Mouse (Mus musculus) heart, embryonic 16.5 days (tissue): Measurements from ENCODE around the gene Doc2a. TPM values are rescaled to one million over a fixed set of nuclear protein-coding genes. Genes with fewer than 3 reads are reported as not detected.
A peak's percentile ranks its signal among the peaks of the same experiment; 100 is the strongest.

Source experiments
- ATAC-seq: fragments of 200-750 bp; cut with Nextera tagmentation; replicated peaks from 2 replicates; pipeline ENCODE4 v1.8.0; 2017; ENCODE audit warnings: moderate number of reproducible peaks; ENCODE audit not compliant: insufficient read depth, low FRiP score; ENCODE audit errors: extremely low read depth
- H3K27ac ChIP-seq: fragments of 300-500 bp; sonication (generic); 2 replicates; pipeline ENCODE4 v1.5.1; 2014; ENCODE audit warnings: mild to moderate bottlenecking, low read length, control low read depth, moderate library complexity
- H3K27me3 ChIP-seq: fragments of 300-500 bp; sonication (generic); 2 replicates; pipeline ENCODE4 v1.6.1; 2014; ENCODE audit warnings: low read length, mixed read lengths; ENCODE audit not compliant: control insufficient read depth, insufficient read depth
- H3K36me3 ChIP-seq: fragments of 300-500 bp; sonication (generic); 2 replicates; pipeline ENCODE4 v1.6.1; 2014; ENCODE audit not compliant: control insufficient read depth, insufficient read depth
- H3K4me1 ChIP-seq: fragments of 300-500 bp; sonication (generic); 2 replicates; pipeline ENCODE4 v1.6.1; 2014; ENCODE audit warnings: low read length, mixed read lengths; ENCODE audit not compliant: control insufficient read depth, insufficient read depth
- H3K4me2 ChIP-seq: fragments of 300-500 bp; sonication (generic); 2 replicates; pipeline ENCODE4 v1.6.1; 2014; ENCODE audit warnings: low read depth, mild to moderate bottlenecking, control low read depth, low read length
- H3K4me3 ChIP-seq: fragments of 300-500 bp; sonication (generic); 2 replicates; pipeline ENCODE4 v1.5.1; 2014; ENCODE audit warnings: mild to moderate bottlenecking, control low read depth, low read length
- H3K9ac ChIP-seq: fragments of 300-500 bp; sonication (generic); 2 replicates; pipeline ENCODE4 v1.6.1; 2014; ENCODE audit warnings: low read length, control low read depth
- H3K9me3 ChIP-seq: fragments of 300-500 bp; sonication (generic); replicated peaks from 2 replicates; pipeline ENCODE4 v1.6.1; 2016; ENCODE audit warnings: low read length; ENCODE audit not compliant: control insufficient read depth
- WGBS: fragments of 180-500 bp; shearing (Covaris S2); extraction: QIAGEN DNeasy Blood & Tissue Kit; methylation state at CpG from one replicate; pipeline ENCODE4 v1.1.7; 2014; 5-methylcytosine and 5-hydroxymethylcytosine counted together
- polyA plus RNA-seq: library from polyadenylated mRNA; unstranded; fragments of >200 nt; fragmentation: Nextera tagmentation; extraction: Ambion mirVana; gene quantifications from 2 replicates; pipeline ENCODE4 v1.2.1, GENCODE M21; 2015

Gene Doc2a
- polyA plus RNA-seq, 1 experiment from 2014 or later = not detected

DNA sequence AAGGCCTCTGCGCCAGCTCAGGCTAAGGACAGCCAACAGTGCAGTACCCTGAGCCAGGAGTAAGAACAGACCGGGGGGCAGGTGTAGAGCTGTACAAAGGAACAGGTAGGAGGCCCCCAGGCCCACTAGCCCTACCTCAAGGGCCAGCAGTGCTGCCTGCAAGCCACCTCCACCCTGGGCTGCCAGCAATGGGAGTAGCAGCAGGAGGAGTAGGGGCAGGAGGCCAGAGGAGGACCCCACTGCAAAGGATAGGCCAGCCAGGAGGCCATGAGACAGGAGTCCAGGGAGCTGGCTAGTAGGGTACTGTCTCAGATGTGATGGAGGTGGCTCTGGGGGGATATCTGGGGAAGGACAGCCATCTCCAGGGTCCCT is 23.3 kb downstream of the Doc2a start:
- ATAC-seq = no peak
- no peaks in the 10 kb centered on the region for H3K4me1 ChIP-seq
- H3K9ac ChIP-seq = no peak overlapping the region
- no peak overlapping the region for H3K4me3 ChIP-seq
- peaks cover 89% of the 10 kb centered on the region for H3K36me3 ChIP-seq
- 94% methylated on average over 2 of the region's 2 CpGs for WGBS
- H3K9me3 ChIP-seq = no peaks in the 10 kb centered on the region
- H3K4me2 ChIP-seq = no peak overlapping the region
- H3K27ac ChIP-seq = no peak overlapping the region
- no peaks in the 10 kb centered on the region for H3K27me3 ChIP-seq

DNA sequence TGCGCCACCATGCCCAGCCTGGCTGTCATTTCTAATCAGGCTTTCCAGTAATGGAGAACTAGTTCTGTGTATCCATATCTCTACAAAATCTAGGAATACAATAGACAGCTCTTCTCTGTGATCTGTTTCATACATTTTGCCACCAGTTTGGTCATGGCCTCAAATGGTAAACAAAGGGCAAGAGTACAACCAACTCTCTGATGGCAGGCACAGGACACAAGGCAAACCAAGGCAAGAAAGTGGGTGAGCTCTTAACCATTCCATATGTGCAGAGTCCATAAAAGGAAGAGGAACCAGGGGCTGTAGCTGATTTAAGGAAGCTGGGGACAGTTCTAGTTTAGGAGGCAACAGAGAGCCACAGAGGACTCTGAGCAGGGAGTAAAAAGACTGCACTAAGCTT is 30.0 kb downstream of the Doc2a start:
- no peak for ATAC-seq
- peaks cover 68% of the 10 kb centered on the region for H3K36me3 ChIP-seq
- H3K9me3 ChIP-seq = no peaks in the 10 kb centered on the region
- no peak overlapping the region for H3K9ac ChIP-seq
- H3K4me1 ChIP-seq = peaks cover 11% of the 10 kb centered on the region; the same call in 1 of the 2 replicates
- 100% methylated on average over 1 of the region's 1 CpGs for WGBS
- H3K27ac ChIP-seq = no peak overlapping the region
- H3K4me2 ChIP-seq = no peak overlapping the region
- H3K27me3 ChIP-seq = no peaks in the 10 kb centered on the region
- no peak overlapping the region for H3K4me3 ChIP-seq

DNA sequence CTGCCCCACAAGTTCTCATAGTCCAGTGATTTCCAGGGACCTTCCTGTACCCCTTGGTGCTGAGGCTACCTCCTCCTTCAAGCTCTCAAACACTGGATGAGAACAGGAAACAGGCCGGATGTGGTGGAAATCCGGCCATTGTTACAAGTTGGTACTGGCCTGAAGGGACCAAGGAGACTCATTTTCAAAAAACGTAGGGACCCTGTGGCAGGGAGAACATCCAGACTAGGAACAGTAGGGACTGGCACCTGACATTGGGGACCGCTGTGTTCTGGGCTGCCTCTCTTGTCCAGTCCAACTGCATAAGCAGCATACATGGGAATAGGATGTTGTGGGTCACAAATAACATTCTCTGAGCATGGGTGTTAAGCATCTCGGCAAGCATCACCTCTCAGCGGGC is 33.8 kb downstream of the Doc2a start:
- peaks cover 35% of the 10 kb centered on the region for H3K36me3 ChIP-seq
- H3K4me3 ChIP-seq = no peak overlapping the region
- H3K9me3 ChIP-seq = no peaks in the 10 kb centered on the region
- no peaks in the 10 kb centered on the region for H3K27me3 ChIP-seq
- H3K4me1 ChIP-seq = peaks cover 20% of the 10 kb centered on the region
- WGBS = 68% methylated on average over 6 of the region's 6 CpGs
- H3K4me2 ChIP-seq = peak overlapping the region; percentile 97
- ATAC-seq = no peak
- H3K9ac ChIP-seq = peak overlapping the region; percentile 4; the same call in 1 of the 2 replicates
- H3K27ac ChIP-seq = peak overlapping the region; percentile 76

DNA sequence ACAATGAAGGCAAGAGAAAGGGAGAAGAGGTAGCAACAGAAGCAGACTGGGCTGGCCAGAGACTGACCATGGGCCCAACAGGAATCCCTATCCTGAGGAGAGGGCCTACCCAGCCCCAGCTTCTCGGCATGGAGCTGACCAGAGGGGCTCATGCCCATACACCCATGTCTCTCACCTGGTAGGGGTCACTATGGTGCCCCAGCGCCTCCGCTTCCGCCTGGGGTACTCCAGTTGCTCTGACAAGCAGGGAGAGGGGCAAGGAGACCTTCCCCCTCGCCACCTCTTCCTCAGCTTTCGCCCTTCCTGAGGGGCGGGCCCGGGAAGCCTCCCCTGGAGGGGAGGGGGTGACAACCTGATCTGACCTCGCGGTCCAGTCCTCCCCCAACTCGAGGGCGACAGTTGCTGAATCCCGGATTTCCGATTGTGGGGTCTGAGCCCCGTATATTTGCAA is 36.5 kb downstream of the Doc2a start:
- Histone ChIP-seq H3K27me3 (no peaks in the 10 kb centered on the region), H3K36me3 (peaks cover 16% of the 10 kb centered on the region), H3K27ac (peak overlapping the region; percentile 97), H3K4me2 (peak overlapping the region; percentile 97), H3K4me1 (peaks cover 20% of the 10 kb centered on the region), H3K9me3 (no peaks in the 10 kb centered on the region), H3K4me3 (peak overlapping the region; percentile 91), H3K9ac (peak overlapping the region; percentile 94)
- WGBS = 0% methylated on average over 15 of the region's 15 CpGs
- ATAC-seq = no peak; the same call in 1 of the 2 replicates

DNA sequence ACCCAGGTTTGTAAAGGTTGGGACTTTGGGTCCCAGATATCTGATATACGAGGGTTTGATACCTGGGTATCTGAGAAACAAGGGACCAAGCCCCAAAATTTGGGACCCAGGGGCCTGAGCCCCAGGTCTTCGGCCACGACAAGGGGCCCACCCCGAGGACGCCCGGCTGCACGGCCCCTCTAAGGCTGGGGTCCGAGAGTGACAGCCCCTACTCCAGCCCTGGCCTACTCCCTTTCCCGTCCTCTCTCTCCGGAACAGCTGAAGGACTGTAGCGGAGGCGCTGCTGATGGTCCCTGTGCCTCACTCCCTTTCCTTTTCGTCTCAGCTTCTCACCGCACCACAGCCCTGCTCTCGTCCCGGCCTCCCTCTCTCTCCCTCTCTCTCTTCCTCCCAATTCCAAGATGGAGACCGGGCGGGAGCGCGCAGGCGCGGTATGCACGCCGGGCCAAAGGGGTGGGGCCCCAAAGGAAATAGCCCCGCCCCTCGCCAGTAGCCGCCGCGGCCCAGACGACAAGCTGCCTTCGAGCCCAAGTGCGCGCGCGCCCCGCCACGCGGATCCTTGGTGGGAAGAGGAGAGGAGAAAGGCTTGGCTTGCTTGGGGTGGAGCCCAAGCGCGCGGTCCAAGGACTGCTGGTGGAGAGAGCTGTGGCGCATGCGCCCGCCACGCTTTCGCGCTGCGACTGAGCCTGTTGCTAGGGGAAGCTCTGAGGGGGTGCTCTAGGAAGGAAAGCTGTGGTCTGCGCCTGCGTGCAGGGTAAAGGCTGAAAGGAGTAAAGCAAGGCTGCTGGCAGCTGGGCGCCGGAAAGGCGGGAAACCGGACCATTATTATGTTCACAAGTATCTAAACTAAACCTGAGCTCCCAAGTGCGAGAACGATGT is 37.3 kb downstream of the Doc2a start, which contains the start of gene Taok2:
TSS of gene Taok2 (minus strand) at position 418 of the 879 bp plus-strand sequence.
- peak within 1 kb of the TSS; percentile 91 for H3K4me3 ChIP-seq
- peak; percentile 96 for ATAC-seq
- no peaks in the 10 kb centered on the region for H3K27me3 ChIP-seq
- WGBS = under 1% methylated on average over 56 of the region's 56 CpGs
- H3K36me3 ChIP-seq = peaks cover 8% of the 10 kb centered on the region
- peaks cover 20% of the 10 kb centered on the region for H3K4me1 ChIP-seq
- peak within 1 kb of the TSS; percentile 94 for H3K9ac ChIP-seq
- peak within 1 kb of the TSS; percentile 97 for H3K4me2 ChIP-seq
- H3K27ac ChIP-seq = peak within 1 kb of the TSS; percentile 97
- H3K9me3 ChIP-seq = no peaks in the 10 kb centered on the region

DNA sequence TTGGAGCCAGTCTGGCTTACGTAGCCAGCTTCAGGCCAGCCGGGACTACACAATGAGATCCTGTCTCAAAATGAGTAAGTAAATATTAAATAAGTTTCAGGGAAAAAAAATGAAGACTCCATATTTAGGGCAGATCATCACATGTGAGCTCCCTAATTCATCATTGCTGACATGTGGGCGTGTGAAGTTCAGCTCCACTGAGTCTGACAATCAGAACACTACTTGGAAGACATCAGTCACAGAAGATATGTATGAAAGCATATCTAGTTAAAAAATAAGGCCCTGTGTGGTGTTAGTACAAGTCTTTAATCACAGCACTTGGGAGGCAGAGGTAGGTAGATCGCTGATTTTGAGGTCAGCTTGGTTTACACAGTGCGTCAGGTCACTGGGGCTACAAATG is 40.1 kb downstream of the Doc2a start:
- Histone ChIP-seq H3K9me3 (no peaks in the 10 kb centered on the region), H3K27ac (no peak overlapping the region), H3K27me3 (no peaks in the 10 kb centered on the region), H3K4me2 (no peak overlapping the region), H3K9ac (no peak overlapping the region), H3K4me3 (no peak overlapping the region), H3K36me3 (peaks cover 3% of the 10 kb centered on the region), H3K4me1 (peaks cover 10% of the 10 kb centered on the region)
- WGBS = 80% methylated on average over 5 of the region's 5 CpGs
- ATAC-seq = no peak

DNA sequence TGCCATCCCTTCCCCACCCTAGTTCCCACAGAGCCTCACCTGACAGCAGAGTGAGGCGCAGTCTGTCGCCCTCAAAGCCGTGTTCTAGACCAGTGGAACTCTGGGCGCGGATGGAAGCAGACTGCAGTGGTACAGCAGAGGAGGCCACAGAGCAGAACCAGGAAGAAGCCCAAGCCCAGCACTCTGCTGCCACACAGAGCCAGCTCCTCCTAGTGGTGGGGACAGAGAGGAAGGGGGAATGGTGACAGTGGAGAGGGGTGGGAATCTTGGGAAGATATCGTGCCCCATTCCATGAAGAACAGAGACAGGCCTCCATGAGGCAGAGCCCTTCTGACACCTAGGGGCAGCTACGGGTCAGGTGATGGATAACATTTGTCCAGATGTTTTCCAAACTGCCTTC is 41.6 kb downstream of the Doc2a start:
- Histone ChIP-seq H3K9ac (no peak overlapping the region), H3K4me3 (no peak overlapping the region), H3K4me1 (no peaks in the 10 kb centered on the region), H3K9me3 (no peaks in the 10 kb centered on the region), H3K27me3 (no peaks in the 10 kb centered on the region), H3K36me3 (peaks cover 3% of the 10 kb centered on the region), H3K27ac (no peak overlapping the region), H3K4me2 (no peak overlapping the region)
- 54% methylated on average over 7 of the region's 7 CpGs for WGBS
- ATAC-seq = no peak

DNA sequence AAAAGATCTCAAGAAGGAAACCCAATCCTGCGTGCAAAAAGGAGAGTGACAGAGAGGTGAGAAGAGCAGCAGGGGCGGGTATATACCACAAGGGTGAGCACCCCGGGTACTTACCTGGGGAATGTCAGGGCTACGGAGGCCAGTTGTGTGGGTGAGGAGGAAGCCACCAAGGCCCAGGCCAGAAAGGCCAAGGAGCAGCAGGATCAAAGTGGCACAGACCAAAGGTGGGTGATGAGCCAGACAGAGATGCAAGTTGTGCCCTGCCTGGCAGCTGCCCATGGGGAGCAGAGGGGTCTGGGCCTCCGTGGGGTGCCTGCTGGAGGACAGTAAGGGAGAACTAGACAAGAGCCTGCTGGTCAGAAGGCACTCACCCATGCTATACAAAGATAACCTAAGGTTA is 49.7 kb downstream of the Doc2a start:
- no peaks in the 10 kb centered on the region for H3K9me3 ChIP-seq
- H3K27me3 ChIP-seq = no peaks in the 10 kb centered on the region
- H3K4me3 ChIP-seq = no peak overlapping the region
- H3K27ac ChIP-seq = peak overlapping the region; percentile 41; the same call in 1 of the 2 replicates
- peaks cover 12% of the 10 kb centered on the region for H3K4me1 ChIP-seq
- H3K4me2 ChIP-seq = no peak overlapping the region
- no peaks in the 10 kb centered on the region for H3K36me3 ChIP-seq
- no peak for ATAC-seq
- WGBS = 83% methylated on average over 5 of the region's 5 CpGs
- H3K9ac ChIP-seq = 0 out of 2 replicates have a peak overlapping the region, but pooled peaks have one; percentile 92

DNA sequence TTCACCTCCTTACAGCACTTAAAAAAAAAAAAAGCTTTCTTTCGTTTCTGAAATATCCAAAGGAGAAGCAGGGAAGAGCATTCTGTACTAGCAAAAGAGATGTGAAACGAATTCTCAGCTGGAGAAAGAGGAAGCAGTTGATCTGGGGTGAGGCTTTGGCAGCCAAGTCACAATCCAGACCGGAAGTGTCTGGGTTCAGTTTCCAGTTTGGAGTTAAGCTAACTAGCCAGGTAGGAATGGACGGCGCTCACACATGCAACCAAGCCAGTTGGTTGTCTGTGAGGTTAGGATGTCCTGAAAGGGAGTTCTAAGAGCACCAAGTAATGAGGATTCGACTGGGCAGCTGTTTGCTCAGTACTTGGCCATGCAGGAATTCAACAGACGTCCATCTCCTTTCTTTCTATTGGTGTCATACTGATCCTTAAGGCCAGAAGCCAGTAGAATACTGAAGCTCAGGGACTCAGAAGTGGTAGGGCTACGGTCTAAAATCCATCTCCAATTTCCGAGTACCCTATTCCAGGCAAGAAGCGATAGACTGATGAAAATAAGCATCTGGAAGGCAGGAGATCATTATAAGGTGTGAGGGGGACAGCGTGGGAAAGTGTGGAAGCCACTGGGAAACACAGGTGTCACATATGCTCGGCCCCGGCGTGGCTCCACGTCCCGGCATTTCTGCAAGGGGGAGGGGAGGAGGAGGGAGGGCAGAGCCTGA is 50.3 kb downstream of the Doc2a start:
- peak overlapping the region; percentile 84 for H3K4me2 ChIP-seq
- H3K36me3 ChIP-seq = no peaks in the 10 kb centered on the region
- peak overlapping the region; percentile 82 for H3K4me3 ChIP-seq
- 17% methylated on average over 16 of the region's 16 CpGs for WGBS
- peaks cover 12% of the 10 kb centered on the region for H3K4me1 ChIP-seq
- H3K27me3 ChIP-seq = no peaks in the 10 kb centered on the region
- H3K9ac ChIP-seq = peak overlapping the region; percentile 92
- H3K27ac ChIP-seq = peak overlapping the region; percentile 79
- ATAC-seq = peak; percentile 29
- H3K9me3 ChIP-seq = no peaks in the 10 kb centered on the region
